Mouse (Mus musculus) ovary, adult 10 weeks (tissue): Measurements from ENCODE around the gene Aldh1a3. TPM values are rescaled to one million over a fixed set of nuclear protein-coding genes. Genes with fewer than 3 reads are reported as not detected.

ENCODE experiments used
- polyA plus RNA-seq: library from polyadenylated mRNA; stranded (reverse); fragments of 350-450 nt; fragmentation: Illumina TruSeq; extraction: RNeasy Lipid Tissue Mini Kit (QIAGEN cat#74804); gene quantifications from one replicate; pipeline ENCODE4 v1.2.3, GENCODE M21; 2014

Gene Aldh1a3
- 12.0 TPM for polyA plus RNA-seq

DNA sequence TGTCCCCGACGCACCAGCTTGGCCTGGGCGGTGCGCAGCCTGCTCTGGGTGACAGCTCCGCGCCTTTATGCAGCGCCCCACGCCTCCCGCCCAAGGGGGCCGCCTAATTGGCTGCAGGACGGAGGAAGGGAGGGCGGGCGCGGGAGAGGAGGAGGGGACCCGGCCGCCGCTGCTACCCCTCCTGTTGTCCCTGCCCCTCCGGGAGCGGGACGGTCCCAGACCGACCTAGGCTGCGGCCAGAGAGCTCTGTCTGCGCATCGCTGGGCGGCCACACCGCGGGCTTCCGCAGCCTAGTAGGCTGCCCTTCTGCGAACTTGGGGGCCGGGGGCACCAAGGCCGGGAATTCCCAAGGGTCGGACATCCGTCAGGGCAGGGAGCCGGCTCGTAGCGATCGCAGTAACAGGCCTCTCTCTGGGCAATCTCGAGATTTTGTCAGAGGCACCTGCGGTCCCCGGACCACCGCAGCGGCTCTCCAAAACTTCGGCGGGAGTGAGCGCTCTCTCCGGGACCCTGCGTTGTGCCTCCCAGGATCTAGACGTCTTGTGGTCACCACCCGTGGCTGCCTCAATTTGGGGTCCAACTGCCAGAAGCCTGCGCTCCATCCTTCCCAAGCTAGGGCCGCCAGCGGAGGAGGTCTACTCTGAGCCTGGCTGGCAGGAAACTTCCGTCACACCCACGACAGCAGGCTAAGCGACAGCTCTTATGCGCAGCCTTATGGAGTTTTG is at the start of gene Aldh1a3:
TSS of gene Aldh1a3 (minus strand) at position 81 of the 725 bp plus-strand sequence.

DNA sequence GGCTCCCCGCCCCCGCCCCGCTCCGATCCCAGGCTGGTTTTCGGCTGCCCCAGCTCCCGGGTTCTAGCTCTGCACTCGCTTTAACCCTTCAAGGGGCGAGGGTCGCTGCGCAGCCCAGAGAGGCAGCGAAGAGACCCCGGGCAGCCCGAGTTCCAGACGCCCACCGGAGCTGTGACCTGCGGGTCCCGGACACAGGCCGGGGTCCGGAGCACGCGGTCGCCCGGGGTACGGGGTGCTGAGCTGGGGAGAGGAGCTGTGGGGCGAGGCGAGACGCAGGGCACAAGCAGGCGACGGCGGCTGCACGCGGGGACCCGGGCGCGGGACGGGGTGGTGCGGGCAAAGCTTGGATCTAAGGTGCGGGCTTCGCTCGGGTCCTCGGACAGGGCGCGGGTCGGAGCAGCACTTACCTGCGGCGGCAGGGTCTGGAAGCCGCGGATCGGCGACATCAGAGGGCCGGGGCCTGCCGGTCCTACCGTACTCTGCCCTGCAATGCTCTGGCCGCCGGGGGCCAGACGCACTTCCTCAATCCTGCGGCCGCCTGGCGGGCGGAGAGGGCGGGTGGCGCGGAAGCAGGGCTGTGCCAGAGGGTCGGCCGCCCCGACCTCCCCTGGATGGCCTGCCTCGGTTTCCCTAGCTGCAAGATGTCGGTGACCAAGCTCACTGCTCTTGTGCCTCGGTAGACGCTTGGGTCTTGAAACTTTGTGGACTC is 39.4 kb downstream of the Aldh1a3 start, which contains the start of gene Lrrk1:
TSS of gene Lrrk1 (minus strand) at position 538 of the 709 bp plus-strand sequence.

DNA sequence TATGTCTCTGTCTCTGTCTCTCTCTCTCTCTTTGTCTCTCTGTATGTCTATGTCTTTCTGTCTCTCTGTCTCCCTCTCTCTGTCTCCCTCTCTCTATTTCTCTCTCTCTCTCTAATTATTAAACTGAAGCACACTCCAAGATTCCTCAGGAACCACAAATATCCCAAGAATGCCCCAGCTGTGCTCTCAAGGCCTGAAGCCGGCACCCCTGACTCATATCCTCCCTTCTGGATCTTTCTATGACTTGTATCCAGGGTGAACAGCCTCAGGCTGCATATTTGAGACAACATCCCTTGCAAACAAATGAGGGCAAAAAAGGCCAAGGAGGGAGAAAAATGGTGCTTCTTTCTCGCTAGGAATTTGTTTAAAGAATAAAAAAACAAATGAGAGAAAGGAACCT is 61.4 kb downstream of the Aldh1a3 start, which contains the start of gene Gm10974:
TSS of gene Gm10974 (plus strand) at position 2 of the 400 bp plus-strand sequence.

Other genes starting within 250 kb of the Aldh1a3 start
- not detected for gene Gm10974, start 61.6 kb downstream of the Aldh1a3 start, polyA plus RNA-seq
- 4.2 TPM for gene Lrrk1, start 39.2 kb downstream of the Aldh1a3 start, polyA plus RNA-seq